In the genomic region with DNA sequence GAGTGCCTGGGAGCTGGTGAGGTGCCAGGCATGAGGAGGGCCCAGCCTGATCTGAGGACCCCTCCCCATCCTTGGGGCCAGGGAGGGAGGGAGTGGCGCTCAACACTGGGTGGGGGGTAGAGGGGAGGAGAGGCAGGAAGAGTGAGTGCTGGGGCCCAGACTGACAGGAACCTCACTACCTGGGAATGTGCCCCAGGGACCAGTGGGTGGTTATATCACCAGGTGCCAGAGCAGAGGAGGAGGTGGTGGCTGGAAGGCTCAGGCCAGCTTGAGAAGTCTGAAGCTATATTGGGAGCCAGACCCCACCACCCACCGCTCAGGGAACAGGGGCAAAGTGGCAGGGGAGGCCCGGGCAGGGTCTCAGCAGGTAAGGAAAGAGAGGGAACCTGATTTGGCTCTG, we compare ENCODE assay signal across 32 mouse cellular contexts. TPM values are rescaled to one million over a fixed set of nuclear protein-coding genes. Genes with fewer than 3 reads are reported as not detected.
"Had no signal": no experiment of that assay in that cellular context is flagged by ENCODE, and none has a peak within 500 bp of the region (broad histone marks: within the 10 kb centered on the region; RNA-seq: fewer than 3 reads in every experiment).

A gene (plus strand): TSS at position 271 of the 400 bp plus-strand sequence.

- DNase-seq: gastrocnemius, adult 2 months; gastrocnemius, postnatal 10 days; gastrocnemius, postnatal 25 days; heart, adult 2 months; heart, postnatal 10 days; heart, postnatal 4 days; kidney, adult 2 months; kidney, adult 9 months; kidney, postnatal 14 days; kidney, postnatal 36 days; layer of hippocampus, adult 9-11 months; layer of hippocampus, postnatal 36 days; left cerebral cortex, postnatal 4 days had no signal

- H3K27me3 ChIP-seq: heart, embryonic 12.5 days; hindbrain, embryonic 12.5 days; intestine, embryonic 15.5 days; kidney, embryonic 15.5 days; limb, embryonic 12.5 days; liver, embryonic 12.5 days had no signal

- H3K27ac ChIP-seq: gastrocnemius, adult 2 months; heart, adult 2 months; heart, embryonic 10.5 days; hindbrain, embryonic 10.5 days; hindbrain, embryonic 12.5 days; hindbrain, embryonic 14.5 days; intestine, embryonic 15.5 days; kidney, embryonic 15.5 days; kidney, postnatal 0 days; limb, embryonic 12.5 days; liver, embryonic 12.5 days; liver, embryonic 14.5 days had no signal

- H3K4me3 ChIP-seq: gastrocnemius, adult 2 months; heart, adult 2 months; heart, embryonic 10.5 days; heart, embryonic 12.5 days; hindbrain, embryonic 10.5 days; hindbrain, embryonic 12.5 days; intestine, embryonic 15.5 days; kidney, embryonic 15.5 days; limb, embryonic 12.5 days; liver, embryonic 12.5 days had no signal

- H3K4me2 ChIP-seq: heart, embryonic 12.5 days; hindbrain, embryonic 12.5 days; hindbrain, embryonic 14.5 days; intestine, embryonic 15.5 days; kidney, embryonic 15.5 days; limb, embryonic 12.5 days; liver, embryonic 12.5 days had no signal

- H3K9ac ChIP-seq: heart, embryonic 12.5 days; hindbrain, embryonic 12.5 days; hindbrain, embryonic 14.5 days; intestine, embryonic 15.5 days; kidney, embryonic 15.5 days; limb, embryonic 12.5 days; liver, embryonic 12.5 days; liver, embryonic 14.5 days had no signal

- H3K9me3 ChIP-seq: heart, embryonic 10.5 days; heart, embryonic 12.5 days; hindbrain, embryonic 10.5 days; hindbrain, embryonic 12.5 days; intestine, embryonic 15.5 days; kidney, embryonic 15.5 days; limb, embryonic 12.5 days; liver, embryonic 12.5 days had no signal

- ATAC-seq: hindbrain, embryonic 16.5 days; inflammation-experienced regulatory T-cells, adult 6 months; intestine, embryonic 15.5 days; intestine, postnatal 0 days; liver, embryonic 12.5 days had no signal

- H3K4me1 ChIP-seq: heart, embryonic 10.5 days; heart, embryonic 12.5 days; hindbrain, embryonic 10.5 days; hindbrain, embryonic 12.5 days; intestine, embryonic 15.5 days; kidney, embryonic 15.5 days; limb, embryonic 12.5 days; liver, embryonic 12.5 days had no signal

- H3K36me3 ChIP-seq: heart, embryonic 10.5 days; heart, embryonic 12.5 days; hindbrain, embryonic 10.5 days; hindbrain, embryonic 12.5 days; intestine, embryonic 15.5 days; kidney, embryonic 15.5 days; limb, embryonic 12.5 days; liver, embryonic 12.5 days had no signal

RNA-seq across cellular contexts. Expression of the gene that starts here (rescaled TPM):
- polyA plus RNA-seq: frontal cortex, adult 2 months; heart, adult 2 months; heart, embryonic 12.5 days; heart, embryonic 14.5 days; heart, embryonic 16.5 days; hindbrain, embryonic 14.5 days; hindbrain, embryonic 16.5 days; inflammation-experienced regulatory T-cells, adult 6 months; intestine, embryonic 15.5 days; intestine, postnatal 0 days; kidney, adult 2 months; kidney, embryonic 15.5 days; kidney, postnatal 0 days; large intestine, adult 2 months; limb, embryonic 12.5 days; liver, adult 2 months; liver, embryonic 12.5 days; liver, embryonic 14.5 days had no signal
